Mouse (Mus musculus) C2C12 (cell line): ENCODE results near the gene Tle4. TPM values are rescaled to one million over a fixed set of nuclear protein-coding genes. Genes with fewer than 3 reads are reported as not detected.

Experiments
- H3K27me3 ChIP-seq: one replicate; pipeline ENCODE4 v1.6.1; 2011; ENCODE audit not compliant: control insufficient read depth, insufficient read depth, insufficient read length
- H3K36me3 ChIP-seq: one replicate; pipeline ENCODE4 v1.6.1; 2011; ENCODE audit not compliant: control insufficient read depth, insufficient read depth
- H3K4me3 ChIP-seq: one replicate; pipeline ENCODE4 v1.5.1; 2011; ENCODE audit warnings: mild to moderate bottlenecking, control low read depth; ENCODE audit not compliant: poor library complexity, insufficient read depth, severe bottlenecking
- H3K79me2 ChIP-seq: one replicate; pipeline ENCODE4 v1.6.1; 2011; ENCODE audit not compliant: control insufficient read depth, insufficient read depth
- H3K79me3 ChIP-seq: one replicate; pipeline ENCODE4 v1.6.1; 2011; ENCODE audit warnings: low read depth, control low read depth
- H3ac ChIP-seq: one replicate; pipeline ENCODE3; 2011; ENCODE audit warnings: low read depth; ENCODE audit not compliant: control insufficient read depth, insufficient read length
- CEBPB ChIP-seq: IDR thresholded peaks from one replicate; pipeline ENCODE4 v1.6.1; 2011; ENCODE audit warnings: low read depth, mild to moderate bottlenecking, control low read depth, moderate library complexity
- CTCF ChIP-seq: IDR thresholded peaks from one replicate; pipeline ENCODE4 v1.5.1; 2011; ENCODE audit not compliant: control insufficient read depth, insufficient read depth, insufficient read length
- FOSL1 ChIP-seq: IDR thresholded peaks from one replicate; pipeline ENCODE4 v1.8.0; 2011; ENCODE audit warnings: mild to moderate bottlenecking, low read length; ENCODE audit not compliant: poor library complexity, insufficient read depth, severe bottlenecking
- MAX ChIP-seq: IDR thresholded peaks from one replicate; pipeline ENCODE4 v1.6.1; 2011; ENCODE audit warnings: mild to moderate bottlenecking, control low read depth
- MYOD1 ChIP-seq: IDR thresholded peaks from one replicate; pipeline ENCODE4 v1.6.1; 2011; ENCODE audit warnings: low read depth; ENCODE audit not compliant: control insufficient read depth, insufficient read length
- MYOG ChIP-seq: IDR thresholded peaks from one replicate; pipeline ENCODE4 v1.6.1; 2011; ENCODE audit not compliant: control insufficient read depth, insufficient read length; ENCODE audit errors: extremely low read depth
- USF1 ChIP-seq: IDR thresholded peaks from one replicate; pipeline ENCODE4 v1.6.1; 2011; ENCODE audit warnings: low read depth, mild to moderate bottlenecking, control low read depth, moderate library complexity
- polyA plus RNA-seq: library from polyadenylated mRNA; unstranded; fragments of >200 nt; fragmentation: generic; extraction: Trizol; gene quantifications from one replicate; pipeline ENCODE4 v1.2.1, GENCODE M21; 2012; ENCODE audit warnings: missing spikeins

The Tle4 gene
- polyA plus RNA-seq, 1 experiment: 0.95 TPM

DNA sequence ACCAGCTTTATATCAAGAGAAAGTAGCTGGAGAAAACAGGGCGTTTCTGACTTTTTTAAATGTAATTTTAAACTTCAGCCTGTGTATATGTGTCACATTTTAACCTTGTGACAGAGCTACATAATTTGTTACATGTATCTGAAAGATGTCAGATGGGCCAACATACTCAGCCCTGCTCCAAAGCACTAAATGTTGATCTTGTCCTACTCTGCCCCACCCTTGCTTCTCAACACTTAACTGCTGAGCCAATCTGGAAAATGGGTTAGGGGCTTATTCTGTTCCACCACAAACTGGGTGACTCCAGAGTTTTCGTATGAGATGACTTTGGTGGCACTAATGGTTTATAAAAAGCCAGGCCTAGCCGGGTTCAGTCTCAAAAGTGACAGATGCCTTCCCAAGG is 2.5 kb upstream of the Tle4 start:
- Histone ChIP-seq H3ac (no peak overlapping the region), H3K79me3 (no peaks in the 10 kb centered on the region), H3K27me3 (peaks cover 16% of the 10 kb centered on the region), H3K36me3 (no peaks in the 10 kb centered on the region), H3K4me3 (no peak overlapping the region), H3K79me2 (no peaks in the 10 kb centered on the region)
- TF ChIP-seq USF1 (no peak), MYOD1 (no peak), CTCF (no peak)

DNA sequence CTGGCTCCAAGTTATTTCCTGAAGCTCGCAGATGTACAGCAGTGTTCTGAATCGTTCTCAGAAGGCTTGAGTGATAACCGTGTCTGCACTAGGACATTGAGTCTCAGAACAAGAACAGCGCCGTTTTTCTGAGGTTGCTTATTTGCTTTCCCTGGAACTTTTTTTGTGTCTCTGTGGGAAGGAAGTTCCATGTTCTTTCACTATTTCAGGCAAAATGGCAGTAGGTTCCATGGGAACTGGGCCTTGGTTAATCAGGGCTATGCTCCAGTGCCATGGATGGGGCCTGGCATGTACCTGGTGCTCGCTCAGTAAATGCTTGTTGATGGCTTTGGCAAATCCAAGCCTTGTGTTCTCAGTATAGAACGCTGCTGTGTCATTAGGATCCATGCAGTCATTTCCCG is 2.0 kb upstream of the Tle4 start:
- H3K27me3 ChIP-seq: peaks cover 14% of the 10 kb centered on the region
- no peak overlapping the region for H3K4me3 ChIP-seq
- no peak overlapping the region for H3ac ChIP-seq
- TF ChIP-seq MYOD1 (no peak), MYOG (no peak), FOSL1 (no peak), USF1 (no peak), CEBPB (no peak), MAX (no peak), CTCF (no peak)
- no peaks in the 10 kb centered on the region for H3K36me3 ChIP-seq
- H3K79me3 ChIP-seq: no peaks in the 10 kb centered on the region
- H3K79me2 ChIP-seq: no peaks in the 10 kb centered on the region

DNA sequence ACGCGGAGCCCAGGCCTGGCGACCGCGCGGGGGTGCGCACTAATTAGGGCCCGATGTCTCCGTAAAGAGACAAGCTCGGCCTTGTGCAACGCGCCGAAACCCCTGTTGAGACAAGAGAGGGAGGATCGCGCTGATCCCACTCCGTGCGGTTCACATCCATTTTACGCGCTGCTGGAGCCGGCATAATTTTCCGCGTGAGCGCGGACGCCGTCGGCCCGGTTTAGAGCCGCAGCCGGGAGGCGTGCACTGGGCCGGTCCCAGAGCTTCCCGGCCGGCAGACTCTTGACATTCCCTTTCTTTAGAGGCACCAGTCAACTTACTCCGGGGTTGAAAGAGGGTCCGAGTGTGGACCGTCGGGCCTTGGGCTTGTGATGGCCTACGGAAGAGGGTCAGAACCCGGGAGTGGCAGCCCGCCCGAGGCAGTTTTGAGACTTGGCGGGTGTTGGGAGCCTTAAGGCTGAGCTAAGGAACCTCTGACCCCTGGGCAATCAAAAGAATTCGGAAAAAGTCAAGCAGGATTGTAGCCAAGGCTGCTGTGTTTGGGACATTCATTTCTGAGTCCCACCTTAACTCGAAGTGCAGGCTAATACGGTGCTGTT is 938 bp upstream of the Tle4 start:
- TF ChIP-seq MYOG (no peak), FOSL1 (no peak), CEBPB (no peak)
- no peaks in the 10 kb centered on the region for H3K79me2 ChIP-seq

DNA sequence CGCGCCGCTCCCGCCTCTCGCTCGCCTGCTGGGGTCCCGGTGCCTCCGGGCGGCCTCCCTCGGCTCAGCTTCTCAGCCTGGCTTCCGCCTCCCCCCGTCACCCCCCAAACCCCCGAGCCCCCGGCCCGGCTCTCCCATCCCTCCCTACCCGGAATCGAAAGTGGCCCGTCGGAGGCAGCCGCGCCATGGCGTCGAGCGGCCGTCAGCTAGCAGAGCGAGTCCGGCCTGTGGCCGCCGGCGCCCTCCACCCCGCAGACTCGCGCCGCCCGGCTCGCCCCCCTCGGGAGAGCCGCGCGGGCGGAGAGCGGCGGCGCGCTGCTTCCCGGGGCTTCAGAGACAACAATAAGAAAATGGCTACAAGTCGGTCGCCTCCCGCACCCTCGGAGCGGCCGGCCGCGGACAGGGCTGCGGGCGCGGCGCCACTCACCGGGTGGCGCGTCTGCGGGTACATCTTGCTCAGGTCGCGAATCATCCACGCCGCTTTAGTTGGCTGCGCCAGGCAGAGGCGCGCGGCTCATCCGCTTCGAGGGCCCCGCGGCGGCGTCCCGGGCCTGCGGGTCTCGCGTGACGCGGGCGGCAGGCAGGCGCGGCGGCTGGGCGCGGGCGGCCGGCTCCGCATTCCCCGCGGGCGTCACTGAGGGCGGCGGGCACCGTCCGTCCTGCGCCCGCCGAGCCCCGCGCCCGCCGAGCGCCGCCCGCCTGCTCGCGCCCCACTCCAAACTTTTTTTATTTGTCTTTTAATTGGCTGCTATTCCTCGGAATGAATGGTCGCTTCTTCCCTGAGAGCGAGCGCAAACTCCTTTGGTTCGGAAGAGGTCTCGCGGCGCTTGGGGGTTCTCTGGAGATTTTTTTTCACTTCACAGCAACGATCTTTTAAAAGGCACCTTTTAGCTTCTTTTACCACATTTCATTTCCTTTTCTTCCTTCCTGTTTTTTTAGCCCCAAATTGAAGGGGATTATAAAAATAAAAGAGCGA is 622 bp downstream of the Tle4 start:
- TF ChIP-seq MYOD1: no peak
- TF ChIP-seq CEBPB: no peak
- no peak for TF ChIP-seq FOSL1
- H3K79me3 ChIP-seq: no peaks in the 10 kb centered on the region
- H3K79me2 ChIP-seq: no peaks in the 10 kb centered on the region
- peak overlapping the region; percentile 93 for H3ac ChIP-seq
- peak overlapping the region; percentile 32 for H3K4me3 ChIP-seq
- H3K27me3 ChIP-seq: no peaks in the 10 kb centered on the region
- no peaks in the 10 kb centered on the region for H3K36me3 ChIP-seq

More for the DNA sequence above, 938 bp upstream of the Tle4 start:
- Histone ChIP-seq H3K79me3 (no peaks in the 10 kb centered on the region), H3K36me3 (no peaks in the 10 kb centered on the region), H3K4me3 (peak overlapping the region; percentile 6), H3ac (no peak overlapping the region), H3K27me3 (peaks cover 7% of the 10 kb centered on the region)

DNA sequence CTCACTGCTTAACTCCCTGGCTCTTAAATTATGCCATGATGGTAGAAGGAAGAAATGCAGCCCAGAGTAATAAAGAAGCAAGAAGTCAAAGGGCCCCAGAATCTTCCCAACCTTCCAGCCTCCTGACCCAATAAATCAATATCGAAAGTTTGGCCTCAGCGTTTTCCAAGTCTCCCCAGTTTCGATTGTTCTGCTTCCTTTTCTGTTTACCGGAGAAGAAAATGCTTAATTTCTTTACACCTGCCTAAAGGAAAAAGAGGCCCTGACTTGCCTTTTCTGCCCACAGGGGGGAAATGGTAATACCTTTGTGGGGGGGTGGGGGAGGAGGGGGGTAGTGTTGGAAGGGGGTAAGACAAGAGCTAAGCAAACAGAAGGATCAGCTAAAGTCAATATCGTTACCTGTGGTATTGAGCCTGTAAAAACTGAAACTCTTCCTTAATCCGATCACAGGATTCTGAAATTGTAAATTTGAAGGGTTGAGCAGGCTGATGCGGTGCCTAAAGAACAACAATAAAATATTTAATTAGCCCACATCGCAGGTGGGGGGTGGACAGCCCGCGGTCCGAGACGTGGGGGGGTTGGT is 1.4 kb downstream of the Tle4 start:
- peak overlapping the region; percentile 93 for H3ac ChIP-seq
- peak overlapping the region; percentile 32 for H3K4me3 ChIP-seq
- no peaks in the 10 kb centered on the region for H3K27me3 ChIP-seq
- H3K79me2 ChIP-seq: no peaks in the 10 kb centered on the region
- H3K79me3 ChIP-seq: no peaks in the 10 kb centered on the region
- no peak for TF ChIP-seq MYOD1
- no peak for TF ChIP-seq CTCF
- TF ChIP-seq USF1: no peak
- no peak for TF ChIP-seq FOSL1
- TF ChIP-seq MAX: no peak
- no peak for TF ChIP-seq CEBPB
- no peak for TF ChIP-seq MYOG
- no peaks in the 10 kb centered on the region for H3K36me3 ChIP-seq
